Mouse (Mus musculus): Measurements from ENCODE around the gene Clcnka.

- no peak for TF ChIP-seq CTCF (IDR thresholded peaks at IDR 0.05; ENCODE audit: insufficient read depth, low read length)
- no peak for TF ChIP-seq POLR2A (IDR thresholded peaks at IDR 0.05; ENCODE audit: borderline replicate concordance, extremely low read depth, low read depth, low read length)
Measured at GRCm38 (mm10) chr4:141423288-141423687, 24.8 kb upstream of the Clcnka start.
